In the genomic region with DNA sequence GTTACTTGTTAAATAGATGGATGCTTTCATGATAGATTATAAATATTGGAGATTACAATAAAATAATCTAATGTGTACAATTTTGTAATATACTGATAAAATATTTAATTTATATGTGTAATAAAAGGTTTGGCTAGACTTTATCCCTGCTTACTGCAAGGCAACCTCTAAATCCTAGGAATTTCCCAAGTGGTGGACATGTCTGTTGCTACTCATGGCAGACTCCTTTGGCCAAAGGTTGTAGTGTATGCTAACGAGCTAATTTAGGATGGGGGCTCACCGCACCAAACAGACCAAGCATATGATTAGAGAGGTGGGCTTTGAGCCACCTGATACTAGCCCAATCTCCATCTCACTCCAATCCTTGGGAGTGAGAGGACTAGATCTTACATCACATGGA, we compare ENCODE assay signal across 17 mouse cellular contexts.
"Had no signal": no experiment of that assay in that cellular context is flagged by ENCODE, and none has a peak within 500 bp of the region (broad histone marks: within the 10 kb centered on the region; RNA-seq: fewer than 3 reads in every experiment).

No protein-coding gene starts in this region.

- H3K9ac ChIP-seq: liver, postnatal 0 days; lung, embryonic 15.5 days; midbrain, embryonic 13.5 days; midbrain, embryonic 15.5 days; neural tube, embryonic 12.5 days; stomach, embryonic 15.5 days had no signal

- ATAC-seq: liver, postnatal 0 days; lung, postnatal 0 days; midbrain, embryonic 13.5 days; midbrain, embryonic 15.5 days had no signal

- H3K4me3 ChIP-seq: lung, embryonic 15.5 days; megakaryocyte, embryonic 14.5 days; midbrain, embryonic 13.5 days; midbrain, embryonic 15.5 days; neural tube, embryonic 12.5 days; stomach, embryonic 15.5 days had no signal

- H3K27me3 ChIP-seq: lung, embryonic 15.5 days; megakaryocyte, embryonic 14.5 days; midbrain, embryonic 13.5 days; midbrain, embryonic 15.5 days; neural tube, embryonic 12.5 days; stomach, embryonic 15.5 days had no signal

- DNase-seq: liver, postnatal 0 days; lung, adult 2 months; lung, postnatal 14 days; lung, postnatal 36 days; right cerebral cortex, postnatal 14 days; thymus, adult 2 months; thymus, postnatal 25 days; thymus, postnatal 4 days had no signal

- H3K9me3 ChIP-seq: lung, embryonic 15.5 days; megakaryocyte, embryonic 14.5 days; midbrain, embryonic 13.5 days; midbrain, embryonic 15.5 days; neural tube, embryonic 12.5 days; stomach, embryonic 15.5 days had no signal

- H3K27ac ChIP-seq: lung, embryonic 15.5 days; macrophage; midbrain, embryonic 13.5 days; midbrain, embryonic 15.5 days; neural tube, embryonic 12.5 days; stomach, embryonic 15.5 days had no signal

- H3K4me2 ChIP-seq: lung, embryonic 15.5 days; midbrain, embryonic 11.5 days; midbrain, embryonic 13.5 days; midbrain, embryonic 15.5 days; neural tube, embryonic 12.5 days; stomach, embryonic 15.5 days had no signal

- H3K36me3 ChIP-seq: lung, embryonic 15.5 days; midbrain, embryonic 13.5 days; midbrain, embryonic 15.5 days; neural tube, embryonic 12.5 days; stomach, embryonic 15.5 days had no signal

- H3K4me1 ChIP-seq: lung, embryonic 15.5 days; megakaryocyte, embryonic 14.5 days; midbrain, embryonic 13.5 days; midbrain, embryonic 15.5 days; neural tube, embryonic 12.5 days; stomach, embryonic 15.5 days had no signal
